Mouse (Mus musculus): ENCODE data around the gene Bmper.

Bmper gene

GRCm38 (mm10) chr9:23222841-23223548 lies at the start of gene Bmper:
Gene Bmper (plus strand): TSS chr9:23223076.
- peak; percentile 66 for DNase-seq (ENCODE audit: low spot score)

- DNase-seq (ENCODE audit: low spot score), result no peak
These were observed 45.4 kb upstream of the Bmper start for GRCm38 (mm10) chr9:23177476-23177875.

- no peak for DNase-seq (ENCODE audit: low spot score)
These were observed 35.7 kb upstream of the Bmper start for GRCm38 (mm10) chr9:23187181-23187580.

GRCm38 (mm10) chr9:23188136-23188535 lies 34.7 kb upstream of the Bmper start:
- no peak for DNase-seq (ENCODE audit: low spot score)

- no peak for DNase-seq (ENCODE audit: low spot score)
These were observed 31.9 kb upstream of the Bmper start for GRCm38 (mm10) chr9:23190950-23191349.

- DNase-seq (ENCODE audit: low spot score), result no peak
These were observed 31.4 kb upstream of the Bmper start for GRCm38 (mm10) chr9:23191431-23191830.

GRCm38 (mm10) chr9:23192567-23193331 lies 30.1 kb upstream of the Bmper start:
- DNase-seq (ENCODE audit: low spot score), result no peak

- DNase-seq (ENCODE audit: low spot score), result no peak
These were observed 23.9 kb upstream of the Bmper start for GRCm38 (mm10) chr9:23198996-23199395.

- no peak for DNase-seq (ENCODE audit: low spot score)
These were observed 23.0 kb upstream of the Bmper start for GRCm38 (mm10) chr9:23199841-23200240.

GRCm38 (mm10) chr9:23200828-23201227 lies 22.0 kb upstream of the Bmper start:
- DNase-seq (ENCODE audit: low spot score), result no peak

- DNase-seq (ENCODE audit: low spot score), result no peak
These were observed 20.4 kb upstream of the Bmper start for GRCm38 (mm10) chr9:23202431-23202830.

- DNase-seq (ENCODE audit: low spot score), result no peak
These were observed 18.3 kb upstream of the Bmper start for GRCm38 (mm10) chr9:23204339-23205288.

GRCm38 (mm10) chr9:23205304-23205703 lies 17.6 kb upstream of the Bmper start:
- DNase-seq (ENCODE audit: low spot score), result no peak

GRCm38 (mm10) chr9:23205757-23206156 lies 17.1 kb upstream of the Bmper start:
- DNase-seq (ENCODE audit: low spot score), result no peak

- DNase-seq (ENCODE audit: low spot score), result no peak
These were observed 16.7 kb upstream of the Bmper start for GRCm38 (mm10) chr9:23206181-23206580.

GRCm38 (mm10) chr9:23212303-23212702 lies 10.6 kb upstream of the Bmper start:
- peak; percentile 86 for DNase-seq (ENCODE audit: low spot score)

GRCm38 (mm10) chr9:23219754-23220153 lies 3.1 kb upstream of the Bmper start:
- no peak for DNase-seq (ENCODE audit: low spot score)

GRCm38 (mm10) chr9:23221976-23222375 lies 900 bp upstream of the Bmper start:
- DNase-seq (ENCODE audit: low spot score), result no peak

- peak; percentile 58 for DNase-seq (ENCODE audit: low spot score)
These were observed 410 bp upstream of the Bmper start for GRCm38 (mm10) chr9:23222492-23222840.

- DNase-seq (ENCODE audit: low spot score), result no peak
These were observed 737 bp downstream of the Bmper start for GRCm38 (mm10) chr9:23223549-23224077.

- DNase-seq (ENCODE audit: low spot score), result no peak
These were observed 10.7 kb downstream of the Bmper start for GRCm38 (mm10) chr9:23233464-23234121.

All from testis, postnatal 10 days (tissue).